Mouse (Mus musculus) limb, embryonic 12.5 days (tissue): ENCODE results near the gene Gm11437. TPM values are rescaled to one million over a fixed set of nuclear protein-coding genes. Genes with fewer than 3 reads are reported as not detected.
A peak's percentile ranks its signal among the peaks of the same experiment; 100 is the strongest.

Source experiments
- ATAC-seq: fragments of 200-750 bp; cut with Nextera tagmentation; 2 replicates; pipeline ENCODE4 v1.8.0; 2017; ENCODE audit warnings: low read depth, moderate TSS enrichment; ENCODE audit not compliant: insufficient number of reproducible peaks, insufficient read depth, low FRiP score, low TSS enrichment
- H3K27ac ChIP-seq: fragments of 300-500 bp; sonication (generic); 2 replicates; pipeline ENCODE4 v1.5.1; 2016; ENCODE audit warnings: mild to moderate bottlenecking, moderate library complexity
- H3K27me3 ChIP-seq: fragments of 300-500 bp; sonication (generic); 2 replicates; pipeline ENCODE4 v1.6.1; 2016; ENCODE audit warnings: mild to moderate bottlenecking, moderate library complexity
- H3K36me3 ChIP-seq: fragments of 300-500 bp; sonication (generic); 2 replicates; pipeline ENCODE4 v1.6.1; 2016; ENCODE audit warnings: mild to moderate bottlenecking, moderate library complexity
- H3K4me1 ChIP-seq: fragments of 300-500 bp; sonication (generic); replicated peaks from 2 replicates; pipeline ENCODE4 v1.6.1; 2016
- H3K4me2 ChIP-seq: fragments of 300-500 bp; sonication (generic); 2 replicates; pipeline ENCODE4 v1.6.1; 2016; ENCODE audit warnings: mild to moderate bottlenecking, moderate library complexity
- H3K4me3 ChIP-seq: fragments of 300-500 bp; sonication (generic); replicated peaks from 2 replicates; pipeline ENCODE4 v1.5.1; 2016; ENCODE audit warnings: mild to moderate bottlenecking
- H3K9ac ChIP-seq: fragments of 300-500 bp; sonication (generic); replicated peaks from 2 replicates; pipeline ENCODE4 v1.6.1; 2016; ENCODE audit warnings: mild to moderate bottlenecking, moderate library complexity
- H3K9me3 ChIP-seq: fragments of 300-500 bp; sonication (generic); 2 replicates; pipeline ENCODE4 v1.6.1; 2016; ENCODE audit warnings: mild to moderate bottlenecking, moderate library complexity
- WGBS: fragments of 180-500 bp; shearing (Covaris S2); methylation state at CpG from one replicate; pipeline ENCODE4 v1.1.7; 2016; 5-methylcytosine and 5-hydroxymethylcytosine counted together
- polyA plus RNA-seq: library from polyadenylated mRNA; unstranded; fragments of >200 nt; fragmentation: Nextera tagmentation; extraction: Ambion mirVana; gene quantifications from 2 replicates; pipeline ENCODE4 v1.2.1, GENCODE M21; 2016

The Gm11437 gene
- polyA plus RNA-seq: not detected in 2 replicates

DNA sequence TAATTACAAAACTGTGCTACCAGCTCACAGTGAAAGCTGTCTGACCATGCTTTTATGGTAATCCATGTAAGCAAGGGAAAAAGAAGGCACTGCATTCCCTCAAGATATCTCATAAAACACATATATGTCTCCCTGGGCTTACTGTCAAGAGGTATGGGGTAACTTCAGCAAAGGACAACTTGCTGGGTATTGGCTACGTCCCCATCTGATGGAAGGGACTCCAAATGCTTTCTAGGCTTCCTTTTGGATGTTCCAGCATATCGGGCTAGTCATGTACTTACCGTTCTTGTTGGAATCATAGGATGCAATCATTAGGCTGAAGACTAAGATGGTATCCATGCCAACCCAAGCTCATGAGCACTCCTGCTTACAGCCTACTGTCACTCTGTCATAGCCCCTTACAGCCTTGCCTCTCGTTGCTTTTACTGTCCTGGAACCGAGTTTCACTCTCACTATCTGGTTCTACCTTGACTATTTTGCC lies at the start of gene Gm11437:
Gene Gm11437 (minus strand): TSS at position 431 of the 481 bp plus-strand sequence.
- H3K36me3 ChIP-seq: no peaks in the 10 kb centered on the region
- no peak within 1 kb of the TSS for H3K4me3 ChIP-seq
- no peaks in the 10 kb centered on the region for H3K27me3 ChIP-seq
- no peak within 1 kb of the TSS for H3K9ac ChIP-seq
- H3K9me3 ChIP-seq: no peaks in the 10 kb centered on the region
- ATAC-seq: no peak
- no peaks in the 10 kb centered on the region for H3K4me1 ChIP-seq
- WGBS: 81% methylated on average over 5 of the region's 5 CpGs
- H3K27ac ChIP-seq: no peak within 1 kb of the TSS
- H3K4me2 ChIP-seq: no peak within 1 kb of the TSS

DNA sequence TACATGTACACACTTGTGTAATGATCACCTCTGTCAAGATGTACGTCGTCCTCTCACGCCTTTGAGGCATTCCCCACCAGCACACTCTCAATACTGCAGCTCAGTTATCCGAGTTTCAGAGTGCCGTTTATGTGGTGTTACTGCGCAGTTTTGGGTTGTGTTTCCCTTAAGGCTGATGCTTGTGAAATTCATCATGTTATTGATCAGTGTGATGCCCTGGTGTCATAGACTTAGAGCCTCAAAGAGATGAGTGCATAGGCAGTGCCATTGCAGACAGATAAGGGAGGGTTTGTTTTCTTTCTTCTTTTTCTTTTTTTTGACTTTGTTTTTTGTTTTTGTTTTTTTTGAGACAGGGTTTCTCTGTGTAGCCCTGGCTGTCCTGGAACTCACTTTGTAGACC lies 43.6 kb upstream of the Gm11437 start:
- Histone ChIP-seq H3K27me3 (no peaks in the 10 kb centered on the region), H3K4me2 (no peak overlapping the region), H3K9ac (no peak overlapping the region), H3K4me1 (no peaks in the 10 kb centered on the region), H3K4me3 (no peak overlapping the region), H3K27ac (no peak overlapping the region), H3K9me3 (no peaks in the 10 kb centered on the region), H3K36me3 (peaks cover 3% of the 10 kb centered on the region)
- ATAC-seq: no peak
- WGBS: 91% methylated on average over 6 of the region's 6 CpGs

DNA sequence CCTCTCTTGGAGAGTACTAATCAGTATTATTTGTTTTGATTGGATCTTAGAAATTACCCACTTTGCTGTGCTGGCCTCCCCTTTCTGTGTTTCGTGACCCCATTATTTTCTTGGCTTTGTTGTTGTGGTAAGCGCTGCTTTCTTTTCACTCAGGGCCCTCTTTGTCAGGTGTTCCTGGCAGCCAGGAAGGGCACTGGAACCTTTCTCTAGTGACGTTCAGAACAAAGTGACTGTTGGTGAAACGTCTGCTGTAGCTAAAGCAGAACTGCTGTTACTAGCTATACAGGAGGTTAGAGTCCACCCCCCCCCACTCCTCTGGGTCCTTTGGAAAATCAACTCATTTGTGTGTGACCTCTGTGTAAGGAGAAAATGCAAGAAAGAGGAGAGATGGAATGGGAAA lies 38.5 kb upstream of the Gm11437 start:
- no peaks in the 10 kb centered on the region for H3K27me3 ChIP-seq
- no peaks in the 10 kb centered on the region for H3K4me1 ChIP-seq
- ATAC-seq: no peak
- WGBS: 66% methylated on average over 4 of the region's 4 CpGs
- H3K27ac ChIP-seq: no peak overlapping the region
- no peak overlapping the region for H3K4me2 ChIP-seq
- no peak overlapping the region for H3K4me3 ChIP-seq
- no peak overlapping the region for H3K9ac ChIP-seq
- no peaks in the 10 kb centered on the region for H3K9me3 ChIP-seq
- peaks cover 9% of the 10 kb centered on the region; the same call in 1 of the 2 replicates for H3K36me3 ChIP-seq

DNA sequence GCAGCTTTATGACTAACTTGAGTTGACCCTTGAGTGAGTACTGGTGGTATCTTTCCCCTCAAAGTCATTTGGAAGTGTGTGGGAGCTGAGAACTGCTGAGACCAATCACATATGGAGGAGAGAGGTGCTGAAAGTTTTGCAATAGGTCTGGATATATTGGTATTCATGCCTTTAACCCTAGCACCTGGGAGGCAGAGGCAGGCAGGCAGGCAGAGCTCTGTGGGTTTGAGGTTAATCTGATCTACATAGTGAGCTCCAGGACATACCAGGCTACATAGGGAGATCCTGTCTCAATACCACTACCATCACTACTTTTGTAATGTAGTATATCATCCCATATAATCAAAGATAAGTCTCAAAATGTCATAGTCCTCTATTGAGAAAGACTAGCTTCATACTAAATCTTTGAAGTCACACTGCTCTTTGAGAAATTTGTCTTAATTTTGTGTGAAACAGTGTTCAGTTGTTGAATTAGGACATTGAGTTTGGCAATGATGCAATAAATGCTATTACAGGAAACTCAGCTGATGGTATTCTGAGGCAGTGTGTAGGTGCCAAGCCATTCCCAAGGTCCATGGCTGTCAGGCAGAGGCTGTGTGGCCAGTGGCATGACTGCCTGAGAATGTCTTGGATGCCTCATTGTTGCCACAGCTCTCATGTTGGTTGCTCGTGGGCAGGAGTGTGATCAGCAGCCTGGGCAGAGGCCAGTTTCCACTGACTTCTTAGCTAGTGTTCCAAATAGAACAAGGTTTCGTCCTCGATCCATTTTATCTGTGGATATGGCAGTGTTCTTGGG lies 30.5 kb upstream of the Gm11437 start:
- no peaks in the 10 kb centered on the region for H3K9me3 ChIP-seq
- ATAC-seq: no peak
- no peak overlapping the region for H3K9ac ChIP-seq
- H3K27ac ChIP-seq: no peak overlapping the region
- 90% methylated on average over 3 of the region's 3 CpGs for WGBS
- peaks cover 14% of the 10 kb centered on the region for H3K36me3 ChIP-seq
- no peaks in the 10 kb centered on the region for H3K27me3 ChIP-seq
- H3K4me3 ChIP-seq: no peak overlapping the region
- 0 out of 2 replicates have a peak, but pooled peaks cover 4% of the 10 kb centered on the region for H3K4me1 ChIP-seq
- H3K4me2 ChIP-seq: no peak overlapping the region

DNA sequence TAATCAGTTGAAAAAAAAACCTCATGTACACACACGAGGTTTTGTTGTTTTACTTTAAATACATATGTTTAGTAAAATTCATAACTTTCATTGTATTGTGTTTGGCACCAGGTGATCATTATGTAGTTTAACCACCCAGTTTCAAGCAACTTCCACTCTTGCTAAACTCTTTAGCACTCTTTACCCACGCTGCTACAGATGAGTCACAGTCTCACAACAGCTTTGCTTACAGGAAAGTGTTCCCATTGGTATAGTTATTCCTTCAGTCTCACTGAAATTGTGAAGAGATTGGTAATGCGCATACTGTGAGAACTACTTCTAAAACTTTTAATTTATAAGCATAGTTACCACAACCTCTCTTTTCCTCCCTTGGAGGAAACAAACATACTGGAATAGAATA lies 27.5 kb upstream of the Gm11437 start:
- Histone ChIP-seq H3K9me3 (no peaks in the 10 kb centered on the region), H3K36me3 (peaks cover 14% of the 10 kb centered on the region), H3K9ac (no peak overlapping the region), H3K27ac (no peak overlapping the region), H3K4me1 (peaks cover 6% of the 10 kb centered on the region; the same call in 1 of the 2 replicates), H3K27me3 (no peaks in the 10 kb centered on the region), H3K4me3 (no peak overlapping the region), H3K4me2 (no peak overlapping the region)
- 90% methylated on average over 3 of the region's 3 CpGs for WGBS
- ATAC-seq: no peak

DNA sequence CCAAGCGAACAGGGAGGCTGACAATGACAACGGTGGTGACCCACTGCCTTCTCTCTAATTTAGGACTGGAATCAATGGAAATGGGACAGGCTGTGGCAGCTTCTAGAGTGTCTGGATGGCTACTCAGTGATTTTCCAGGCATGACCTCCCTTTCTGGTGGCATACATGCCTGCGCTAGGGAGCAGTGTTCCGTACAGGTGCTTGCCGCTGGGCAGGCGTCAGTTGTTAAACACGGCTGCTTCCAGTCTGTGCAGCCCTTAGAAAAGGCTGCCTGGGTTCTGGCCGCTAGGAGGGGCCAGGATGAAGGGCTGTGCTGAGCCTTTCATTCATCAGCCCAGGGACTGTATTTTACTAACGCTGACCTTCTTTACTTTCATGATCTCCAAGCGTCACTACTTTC lies 26.0 kb upstream of the Gm11437 start:
- H3K4me1 ChIP-seq: peaks cover 6% of the 10 kb centered on the region; the same call in 1 of the 2 replicates
- H3K9ac ChIP-seq: no peak overlapping the region
- H3K27ac ChIP-seq: no peak overlapping the region
- ATAC-seq: no peak
- no peak overlapping the region for H3K4me2 ChIP-seq
- H3K4me3 ChIP-seq: no peak overlapping the region
- H3K36me3 ChIP-seq: peaks cover 14% of the 10 kb centered on the region
- no peaks in the 10 kb centered on the region for H3K9me3 ChIP-seq
- H3K27me3 ChIP-seq: no peaks in the 10 kb centered on the region
- WGBS: 69% methylated on average over 10 of the region's 10 CpGs

DNA sequence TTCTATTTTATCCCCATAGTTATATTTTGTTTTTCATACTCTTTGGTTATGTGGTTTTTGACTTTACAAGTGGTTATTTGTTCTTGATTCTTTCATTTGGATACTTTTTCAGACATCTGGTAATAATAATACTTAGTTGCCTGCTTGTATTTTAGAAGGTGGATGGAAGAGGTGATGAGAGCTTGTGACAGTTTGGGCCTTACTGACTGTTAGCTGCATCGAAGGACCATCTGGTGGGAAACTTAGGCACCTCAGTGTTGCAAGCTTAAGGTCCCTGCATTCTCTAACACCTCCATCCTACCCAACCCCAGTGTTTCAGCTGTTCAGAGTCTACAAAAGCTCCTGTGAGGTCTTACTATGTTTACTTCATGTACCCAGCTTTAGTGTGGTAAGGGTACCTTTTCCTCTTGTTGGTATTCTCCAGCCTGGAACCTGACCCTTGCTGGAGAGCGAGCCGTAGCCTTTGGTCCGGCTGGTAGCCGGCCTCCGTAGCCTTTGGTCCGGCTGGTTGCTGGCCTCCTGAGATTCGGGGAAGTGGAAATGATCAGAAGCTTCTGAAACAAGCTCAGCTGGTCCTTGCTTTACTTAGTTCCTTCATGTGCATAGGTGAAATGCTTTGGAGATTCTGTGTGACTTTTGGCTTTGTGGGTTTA lies 23.4 kb upstream of the Gm11437 start:
- ATAC-seq: no peak
- Histone ChIP-seq H3K4me2 (no peak overlapping the region), H3K4me1 (peaks cover 6% of the 10 kb centered on the region; the same call in 1 of the 2 replicates), H3K9ac (no peak overlapping the region), H3K4me3 (no peak overlapping the region), H3K27me3 (no peaks in the 10 kb centered on the region), H3K9me3 (no peaks in the 10 kb centered on the region), H3K27ac (0 out of 2 replicates have a peak overlapping the region, but pooled peaks have one; percentile 35), H3K36me3 (peaks cover 5% of the 10 kb centered on the region; the same call in 1 of the 2 replicates)
- WGBS: 74% methylated on average over 8 of the region's 8 CpGs

DNA sequence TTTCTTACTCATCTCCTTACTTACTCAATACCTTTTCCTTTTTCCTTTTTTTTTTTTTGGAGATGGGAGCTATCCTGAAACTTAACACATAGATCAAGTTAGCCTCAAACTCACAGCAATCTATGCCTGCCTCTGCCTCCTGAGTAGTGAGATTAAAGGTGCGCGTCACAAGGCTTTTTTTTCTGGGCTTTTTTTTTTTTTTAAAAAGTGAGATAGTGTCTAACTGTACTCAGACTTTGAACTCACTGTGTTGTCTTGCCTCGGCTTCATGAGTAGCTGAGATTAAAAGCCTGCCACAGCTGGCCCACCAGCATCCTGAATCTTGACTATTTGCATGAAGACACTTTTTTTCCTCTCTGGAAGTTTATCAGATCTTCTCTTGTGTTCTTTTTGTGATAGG lies 21.3 kb upstream of the Gm11437 start:
- Histone ChIP-seq H3K27ac (no peak overlapping the region), H3K9me3 (no peaks in the 10 kb centered on the region), H3K4me3 (no peak overlapping the region), H3K4me1 (peaks cover 6% of the 10 kb centered on the region; the same call in 1 of the 2 replicates), H3K9ac (no peak overlapping the region), H3K4me2 (no peak overlapping the region), H3K36me3 (no peaks in the 10 kb centered on the region), H3K27me3 (no peaks in the 10 kb centered on the region)
- no peak for ATAC-seq
- WGBS: 94% methylated on average over 3 of the region's 3 CpGs

DNA sequence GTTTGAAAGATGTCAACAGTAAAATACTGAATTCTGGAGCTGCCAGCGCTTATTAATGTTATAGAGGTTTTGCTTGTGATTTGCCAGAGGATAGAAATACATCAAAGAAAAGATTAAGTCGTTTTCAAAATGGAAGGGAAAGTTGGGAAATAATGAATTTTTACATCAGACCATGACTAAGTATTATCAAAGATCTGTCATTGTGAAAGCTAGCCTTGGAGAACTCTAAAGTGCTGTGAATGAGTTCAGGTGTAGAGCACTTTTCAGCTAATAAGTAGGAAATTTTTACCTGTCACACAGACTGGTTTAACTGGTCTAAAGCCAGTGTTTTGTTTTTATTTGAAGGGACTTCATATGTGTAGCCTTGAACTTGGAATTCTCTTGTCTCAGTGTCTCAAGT lies 14.0 kb upstream of the Gm11437 start:
- Histone ChIP-seq H3K9me3 (no peaks in the 10 kb centered on the region), H3K27ac (no peak overlapping the region), H3K4me3 (peak overlapping the region; percentile 72), H3K27me3 (no peaks in the 10 kb centered on the region), H3K4me1 (peaks cover 18% of the 10 kb centered on the region), H3K36me3 (no peaks in the 10 kb centered on the region), H3K9ac (no peak overlapping the region), H3K4me2 (peak overlapping the region; percentile 70)
- ATAC-seq: no peak
- 73% methylated on average over 2 of the region's 2 CpGs for WGBS

DNA sequence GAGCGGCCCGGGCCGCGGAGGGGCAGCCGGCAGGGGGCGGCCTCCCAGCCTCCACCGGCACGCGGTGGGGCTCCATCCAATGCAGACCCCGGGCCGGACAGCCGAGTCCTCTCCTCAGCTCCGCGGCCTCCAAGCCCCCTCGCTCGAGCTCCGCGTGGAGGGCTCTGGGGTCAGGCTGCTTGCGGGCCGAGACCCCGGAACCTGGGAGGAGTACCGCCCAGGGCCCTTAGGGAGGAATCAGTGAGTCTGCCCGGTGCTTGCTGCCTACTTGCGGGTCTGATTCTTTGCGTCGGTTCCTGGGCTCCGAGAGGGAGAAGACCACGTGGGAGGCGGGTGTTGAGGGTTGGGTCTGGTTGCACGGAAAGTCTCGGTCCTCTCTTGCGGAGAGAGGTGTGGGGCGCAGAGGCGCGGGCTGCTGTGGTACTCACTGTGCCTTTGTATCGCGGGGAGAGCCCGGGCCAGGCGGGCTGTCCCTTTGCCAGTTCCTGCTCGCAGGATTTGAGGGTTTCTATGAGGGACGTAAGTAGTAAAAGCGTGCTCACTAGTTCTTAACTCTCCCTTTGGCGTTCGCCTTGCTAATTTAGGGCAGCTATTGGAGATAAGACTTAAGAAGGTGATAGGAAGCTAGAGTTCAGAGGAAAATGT lies 12.8 kb upstream of the Gm11437 start:
- Histone ChIP-seq H3K4me1 (peaks cover 18% of the 10 kb centered on the region), H3K9me3 (no peaks in the 10 kb centered on the region), H3K4me2 (peak overlapping the region; percentile 70), H3K4me3 (peak overlapping the region; percentile 72), H3K27ac (peak overlapping the region; percentile 93), H3K9ac (peak overlapping the region; percentile 72), H3K27me3 (no peaks in the 10 kb centered on the region), H3K36me3 (no peaks in the 10 kb centered on the region)
- under 1% methylated on average over 44 of the region's 44 CpGs for WGBS
- ATAC-seq: peak; percentile 54
